Comparison of ENCODE assay signal across 8 mouse cellular contexts in the genomic region with DNA sequence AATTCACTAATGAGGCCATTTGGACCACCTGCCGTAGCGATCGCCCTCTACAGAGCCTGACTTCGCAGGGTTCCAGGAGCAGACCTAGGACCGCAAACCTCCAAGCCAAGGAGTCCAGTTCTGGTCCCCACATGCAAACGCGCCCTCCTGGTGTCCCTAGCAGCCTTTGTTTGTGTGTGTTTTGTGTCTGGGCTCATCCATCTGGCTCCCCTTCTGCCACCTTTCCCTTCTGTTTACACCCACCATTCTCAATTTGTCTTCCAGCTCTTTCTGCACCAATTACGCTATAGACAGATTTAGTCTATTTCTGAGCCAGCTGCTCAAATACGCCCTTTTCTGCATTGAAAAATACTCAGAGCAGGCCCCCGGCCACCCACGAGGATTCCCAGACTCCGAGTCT. TPM values are rescaled to one million over a fixed set of nuclear protein-coding genes. Genes with fewer than 3 reads are reported as not detected.
DNase-seq lines count a peak whose midpoint lies in the region.
"Had no signal": no experiment of that assay in that cellular context is flagged by ENCODE, and none has a peak within 500 bp of the region (broad histone marks: within the 10 kb centered on the region; RNA-seq: fewer than 3 reads in every experiment).

No protein-coding gene starts in this region.

- intact Hi-C loops in heart, postnatal 10 days (cut with DNase I), result loop anchor here (5.0 kb wide), 1 partner anchor 339 kb away; no protein-coding TSS in a partner anchor

- DNase-seq in cerebellum, postnatal 10 days, result peak; percentile 80 to 87
- peak; percentile 56 to 78 for DNase-seq in frontal cortex, adult 2 months (ENCODE audit: extremely low spot score in 1 of 2, low spot score in 1 of 2)
- DNase-seq in layer of hippocampus, postnatal 25 days (ENCODE audit: extremely low spot score in 1 of 2, low spot score in 1 of 2), result peak; percentile 44 to 56
- DNase-seq in right cerebral cortex, adult 18-20 months, result peak; percentile 64
- DNase-seq in thymus, postnatal 10 days (ENCODE audit: low spot score in 2 of 2), result no peak
- no peak for DNase-seq in adrenal gland, postnatal 4 days (ENCODE audit: low spot score in 2 of 2)
- no peak for DNase-seq in heart, postnatal 10 days
- DNase-seq: heart, postnatal 4 days had no signal

RNA-seq across cellular contexts. Expression of a gene that starts 54.1 kb away (rescaled TPM):
- polyA plus RNA-seq in frontal cortex, adult 2 months (2012; rRNA removed), result 10.3 and 11.4 TPM in 2 replicates
- total RNA-seq in layer of hippocampus, postnatal 25 days (2021), result 10 to 100 TPM; 27.8 to 30.6 TPM
- 10 to 100 TPM; 61.9 to 63.6 TPM for total RNA-seq in adrenal gland, postnatal 4 days (2021)
- 10 to 100 TPM; 22.5 to 23.5 TPM for total RNA-seq in heart, postnatal 10 days (2021)

Comparison
In these comparisons a context has a peak if more than half of its experiments do, and no peak if none do; other contexts are left out.
1. DNase-seq: peak in cerebellum, postnatal 10 days (2 of 2), frontal cortex, adult 2 months (2 of 2), layer of hippocampus, postnatal 25 days (2 of 2) and right cerebral cortex, adult 18-20 months (single experiment); none in thymus, postnatal 10 days (0 of 2), adrenal gland, postnatal 4 days (0 of 2) and heart, postnatal 10 days (0 of 2).